ENCODE assay signal across 21 mouse cellular contexts in the genomic region with DNA sequence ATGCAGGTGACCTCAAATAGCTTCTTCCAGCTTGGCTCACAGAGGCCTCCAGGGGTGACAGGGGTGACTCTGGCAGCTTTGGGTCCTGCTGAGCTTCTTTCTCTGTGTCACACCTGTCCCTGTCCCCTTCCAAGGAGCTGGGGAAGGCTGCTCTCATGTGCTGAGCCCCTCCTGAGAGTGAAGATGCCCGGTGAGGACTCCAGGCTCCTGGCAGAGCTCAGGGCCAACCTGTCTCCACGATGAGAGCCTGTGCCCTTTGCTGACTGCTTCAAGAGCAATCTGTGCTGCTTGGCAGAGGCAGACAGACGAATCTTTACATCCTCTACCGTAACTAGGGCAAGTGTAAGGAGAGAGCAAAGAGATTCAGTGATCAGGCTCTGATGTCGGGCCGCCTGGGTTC. TPM values are rescaled to one million over a fixed set of nuclear protein-coding genes. Genes with fewer than 3 reads are reported as not detected.
DNase-seq lines count a peak whose midpoint lies in the region; ATAC-seq and TF ChIP-seq lines count a peak whose summit lies in the region.
"Had no signal": no experiment of that assay in that cellular context is flagged by ENCODE, and none has a peak within 500 bp of the region (broad histone marks: within the 10 kb centered on the region; RNA-seq: fewer than 3 reads in every experiment).

No protein-coding gene starts in this region.

- H3K4me1 ChIP-seq in forebrain, embryonic 10.5 days: peaks cover 64% of the 10 kb centered on the region
- peaks cover 13% of the 10 kb centered on the region for H3K4me1 ChIP-seq in forebrain, embryonic 16.5 days (replicated peaks; ENCODE audit: control insufficient read depth, insufficient read depth, low read length)
- H3K4me1 ChIP-seq in neural tube, embryonic 11.5 days (ENCODE audit: control insufficient read depth, insufficient read depth, low read length): peaks cover 44% of the 10 kb centered on the region
- peaks cover 47% of the 10 kb centered on the region for H3K4me1 ChIP-seq in midbrain, embryonic 12.5 days
- H3K4me1 ChIP-seq in thymus, adult 2 months (replicated peaks; ENCODE audit: control insufficient read depth, insufficient read depth, low read length): no peaks in the 10 kb centered on the region

- WGBS in forebrain, embryonic 10.5 days: 78% methylated on average over 6 of the region's 6 CpGs
- WGBS in forebrain, embryonic 16.5 days: 64% methylated on average over 6 of the region's 6 CpGs
- WGBS in neural tube, embryonic 11.5 days: 74% methylated on average over 6 of the region's 6 CpGs
- 79% methylated on average over 6 of the region's 6 CpGs for WGBS in midbrain, embryonic 12.5 days
- WGBS in thymus, adult 2 months: 89% methylated on average over 6 of the region's 6 CpGs

- TF ChIP-seq CTCF in thymus, adult 2 months (IDR thresholded peaks at IDR 0.05; ENCODE audit: borderline replicate concordance, control insufficient read depth, extremely low read depth, insufficient read depth, low read length, poor library complexity): no peak

- no peak for ATAC-seq in forebrain, embryonic 16.5 days
- ATAC-seq in neural tube, embryonic 11.5 days (ENCODE audit: insufficient read depth, low FRiP score, low TSS enrichment): no peak
- ATAC-seq in midbrain, embryonic 12.5 days (ENCODE audit: low FRiP score, low read depth): no peak
- ATAC-seq in CD4-positive, CD25-positive, alpha-beta regulatory T cell, adult 4 months: no peak
- ATAC-seq: liver, postnatal 0 days had no signal

- H3K9me3 ChIP-seq in forebrain, embryonic 10.5 days: no peaks in the 10 kb centered on the region
- H3K9me3 ChIP-seq in forebrain, embryonic 16.5 days (ENCODE audit: control insufficient read depth, low read length): no peaks in the 10 kb centered on the region
- H3K9me3 ChIP-seq in neural tube, embryonic 11.5 days (ENCODE audit: control insufficient read depth, low read length): no peaks in the 10 kb centered on the region
- H3K9me3 ChIP-seq in midbrain, embryonic 12.5 days: no peaks in the 10 kb centered on the region
- H3K9me3 ChIP-seq: embryonic facial prominence, embryonic 15.5 days; limb, embryonic 12.5 days had no signal

- H3K27ac ChIP-seq in forebrain, embryonic 10.5 days: peak overlapping the region; percentile 73
- no peak overlapping the region for H3K27ac ChIP-seq in forebrain, embryonic 16.5 days (ENCODE audit: low read length)
- H3K27ac ChIP-seq in neural tube, embryonic 11.5 days (ENCODE audit: low read depth, low read length): peak overlapping the region; percentile 88
- H3K27ac ChIP-seq in midbrain, embryonic 12.5 days (replicated peaks): peak overlapping the region; percentile 69; the same call in 1 of the 2 replicates
- H3K27ac ChIP-seq in thymus, adult 2 months (ENCODE audit: control insufficient read depth, insufficient read depth, low read length): no peak overlapping the region
- H3K27ac ChIP-seq: embryonic facial prominence, embryonic 15.5 days; limb, embryonic 12.5 days had no signal

- TF ChIP-seq POLR2A in thymus, adult 2 months (IDR thresholded peaks at IDR 0.05; ENCODE audit: control insufficient read depth, extremely low read depth, insufficient read depth, low read length, poor library complexity): no peak

- no peaks in the 10 kb centered on the region for H3K36me3 ChIP-seq in forebrain, embryonic 10.5 days (replicated peaks)
- H3K36me3 ChIP-seq in forebrain, embryonic 16.5 days (ENCODE audit: control insufficient read depth, insufficient read depth): no peaks in the 10 kb centered on the region
- no peaks in the 10 kb centered on the region for H3K36me3 ChIP-seq in neural tube, embryonic 11.5 days (ENCODE audit: control insufficient read depth, insufficient read depth, low read length)
- no peaks in the 10 kb centered on the region for H3K36me3 ChIP-seq in midbrain, embryonic 12.5 days
- H3K36me3 ChIP-seq in thymus, adult 2 months (ENCODE audit: control insufficient read depth, insufficient read depth, low read length): no peaks in the 10 kb centered on the region
- H3K36me3 ChIP-seq: embryonic facial prominence, embryonic 15.5 days; limb, embryonic 12.5 days had no signal

- peaks cover 29% of the 10 kb centered on the region for H3K27me3 ChIP-seq in forebrain, embryonic 10.5 days (ENCODE audit: poor library complexity, severe bottlenecking)
- H3K27me3 ChIP-seq in forebrain, embryonic 16.5 days (replicated peaks; ENCODE audit: control insufficient read depth, insufficient read depth, low read length): no peaks in the 10 kb centered on the region
- no peaks in the 10 kb centered on the region for H3K27me3 ChIP-seq in neural tube, embryonic 11.5 days (ENCODE audit: control insufficient read depth, insufficient read depth, low read length)
- H3K27me3 ChIP-seq in midbrain, embryonic 12.5 days: no peaks in the 10 kb centered on the region
- no peaks in the 10 kb centered on the region for H3K27me3 ChIP-seq in thymus, adult 2 months (ENCODE audit: control insufficient read depth, insufficient read depth, low read length)
- H3K27me3 ChIP-seq: embryonic facial prominence, embryonic 15.5 days had no signal

- no peak overlapping the region for H3K9ac ChIP-seq in forebrain, embryonic 16.5 days (replicated peaks; ENCODE audit: low read depth, low read length)
- H3K9ac ChIP-seq in neural tube, embryonic 11.5 days (ENCODE audit: low read length): peak overlapping the region; percentile 30; the same call in 1 of the 2 replicates
- H3K9ac ChIP-seq in midbrain, embryonic 12.5 days (replicated peaks): no peak overlapping the region
- H3K9ac ChIP-seq: embryonic facial prominence, embryonic 15.5 days; limb, embryonic 12.5 days; liver, postnatal 0 days had no signal

- DNase-seq in forebrain, embryonic 10.5 days (ENCODE audit: extremely low spot score, low spot score): no peak
- DNase-seq in neural tube, embryonic 11.5 days (ENCODE audit: low spot score): no peak
- no peak for DNase-seq in neural tube, embryonic 10.5 days (ENCODE audit: extremely low spot score, low spot score)
- DNase-seq in adrenal gland, adult 18-20 months (ENCODE audit: low spot score in 2 of 2): no peak
- no peak for DNase-seq in thymus, adult 2 months
- DNase-seq: adrenal gland, postnatal 36 days; heart, adult 18-20 months; kidney, adult 2 months; layer of hippocampus, adult 9-11 months; liver, postnatal 0 days had no signal

- no peak overlapping the region for H3K4me3 ChIP-seq in forebrain, embryonic 10.5 days
- H3K4me3 ChIP-seq in forebrain, embryonic 16.5 days (replicated peaks; ENCODE audit: low read length): no peak overlapping the region
- H3K4me3 ChIP-seq in neural tube, embryonic 11.5 days (ENCODE audit: low read depth, low read length): no peak overlapping the region
- no peak overlapping the region for H3K4me3 ChIP-seq in midbrain, embryonic 12.5 days
- H3K4me3 ChIP-seq in thymus, adult 2 months (ENCODE audit: control insufficient read depth, insufficient read depth, low read length): no peak overlapping the region
- H3K4me3 ChIP-seq: embryonic facial prominence, embryonic 15.5 days; limb, embryonic 12.5 days had no signal

- H3K4me2 ChIP-seq in forebrain, embryonic 16.5 days (ENCODE audit: low read length): no peak overlapping the region
- H3K4me2 ChIP-seq in neural tube, embryonic 11.5 days (ENCODE audit: low read depth): no peak overlapping the region
- H3K4me2 ChIP-seq in midbrain, embryonic 12.5 days (replicated peaks): no peak overlapping the region
- H3K4me2 ChIP-seq: embryonic facial prominence, embryonic 15.5 days; limb, embryonic 12.5 days had no signal

RNA-seq across cellular contexts. Expression of a gene that starts 16.9 kb away (rescaled TPM):
- 0.17 and 0.73 TPM in 2 replicates for polyA plus RNA-seq in forebrain, embryonic 10.5 days (2016; fragmentation: Nextera tagmentation; extraction: Ambion mirVana)
- polyA plus RNA-seq in forebrain, embryonic 16.5 days (2015; fragmentation: Nextera tagmentation; extraction: Ambion mirVana): not detected in 2 replicates
- 17.9 and 18.4 TPM in 2 replicates for polyA plus RNA-seq in neural tube, embryonic 11.5 days (2014; fragmentation: Nextera tagmentation; extraction: Ambion mirVana)
- polyA plus RNA-seq in midbrain, embryonic 12.5 days (2016; fragmentation: Nextera tagmentation; extraction: Ambion mirVana): 5.0 and 5.7 TPM in 2 replicates
- polyA plus RNA-seq in CD4-positive, CD25-positive, alpha-beta regulatory T cell, adult 4 months (2017; shearing (Covaris generic)): not detected
- not detected for total RNA-seq in adrenal gland, adult 18-20 months (2021)
- polyA plus RNA-seq in thymus, adult 2 months (2012; rRNA removed): not detected in 2 replicates
- total RNA-seq: adrenal gland, postnatal 36 days; common myeloid progenitor, adult 5-6 weeks; ES-E14; heart, adult 18-20 months; hematopoietic stem cell, adult 5-6 weeks; megakaryocyte, adult 5-6 weeks had no signal
- polyA plus RNA-seq: embryonic facial prominence, embryonic 15.5 days; frontal cortex, adult 2 months; liver, postnatal 0 days; spleen, adult 2 months had no signal

Comparison
In these comparisons a context has a peak if more than half of its experiments do, and no peak if none do; other contexts are left out.
1. H3K27ac ChIP-seq: peak in forebrain, embryonic 10.5 days (single experiment), neural tube, embryonic 11.5 days (single experiment) and midbrain, embryonic 12.5 days (single experiment); none in forebrain, embryonic 16.5 days (single experiment) and thymus, adult 2 months (single experiment).